Mouse (Mus musculus) lung, embryonic 14.5 days (tissue): ENCODE results near the gene Rbl1. TPM values are rescaled to one million over a fixed set of nuclear protein-coding genes. Genes with fewer than 3 reads are reported as not detected.
"Not testable (repeated sequence)": the region's sequence is repeated elsewhere in the genome, so short reads cannot be mapped to it uniquely, and the experiment has no call there.

Experiments used
- ATAC-seq: fragments of 200-750 bp; cut with Nextera tagmentation; 2 replicates; pipeline ENCODE4 v1.8.0; 2017; ENCODE audit warnings: mild to moderate bottlenecking, moderate TSS enrichment, moderate library complexity; ENCODE audit not compliant: insufficient read depth
- DNase-seq: peaks from one replicate; pipeline ENCODE4 v3.0.0-alpha.2; 2015
- H3K27ac ChIP-seq: fragments of 300-500 bp; sonication (generic); 2 replicates; pipeline ENCODE4 v1.5.1; 2014; ENCODE audit warnings: low read depth, mild to moderate bottlenecking, moderate library complexity
- H3K27me3 ChIP-seq: fragments of 300-500 bp; sonication (generic); 2 replicates; pipeline ENCODE4 v1.6.1; 2014; ENCODE audit warnings: low read length, control low read depth; ENCODE audit not compliant: insufficient read depth
- H3K36me3 ChIP-seq: fragments of 300-500 bp; sonication (generic); 2 replicates; pipeline ENCODE4 v1.6.1; 2014; ENCODE audit warnings: control low read depth; ENCODE audit not compliant: insufficient read depth
- H3K4me1 ChIP-seq: fragments of 300-500 bp; sonication (generic); 2 replicates; pipeline ENCODE4 v1.6.1; 2014; ENCODE audit warnings: antibody characterized with exemption, control low read depth; ENCODE audit not compliant: insufficient read depth
- H3K4me2 ChIP-seq: fragments of 300-500 bp; sonication (generic); 2 replicates; pipeline ENCODE4 v1.6.1; 2014; ENCODE audit warnings: mild to moderate bottlenecking
- H3K4me3 ChIP-seq: fragments of 300-500 bp; sonication (generic); 2 replicates; pipeline ENCODE4 v1.5.1; 2014; ENCODE audit warnings: low read depth, low read length
- H3K9ac ChIP-seq: fragments of 300-500 bp; sonication (generic); 2 replicates; pipeline ENCODE4 v1.6.1; 2014
- H3K9me3 ChIP-seq: fragments of 300-500 bp; sonication (generic); 2 replicates; pipeline ENCODE4 v1.6.1; 2016; ENCODE audit warnings: low read depth, low read length, control low read depth
- CTCF ChIP-seq: IDR thresholded peaks from 2 replicates; pipeline ENCODE4 v1.5.1; 2016; ENCODE audit warnings: antibody characterized with exemption, low read depth
- WGBS: fragments of 180-500 bp; shearing (Covaris S2); extraction: QIAGEN DNeasy Blood & Tissue Kit; methylation state at CpG from one replicate; pipeline ENCODE4 v1.1.7; 2014; 5-methylcytosine and 5-hydroxymethylcytosine counted together
- polyA plus RNA-seq: library from polyadenylated mRNA; unstranded; fragments of >200 nt; fragmentation: Nextera tagmentation; extraction: Ambion mirVana; gene quantifications from 2 replicates; pipeline ENCODE4 v1.2.1, GENCODE M21; 2014

The Rbl1 gene
- polyA plus RNA-seq, 1 experiment from 2014 or later: 37.3 TPM

DNA sequence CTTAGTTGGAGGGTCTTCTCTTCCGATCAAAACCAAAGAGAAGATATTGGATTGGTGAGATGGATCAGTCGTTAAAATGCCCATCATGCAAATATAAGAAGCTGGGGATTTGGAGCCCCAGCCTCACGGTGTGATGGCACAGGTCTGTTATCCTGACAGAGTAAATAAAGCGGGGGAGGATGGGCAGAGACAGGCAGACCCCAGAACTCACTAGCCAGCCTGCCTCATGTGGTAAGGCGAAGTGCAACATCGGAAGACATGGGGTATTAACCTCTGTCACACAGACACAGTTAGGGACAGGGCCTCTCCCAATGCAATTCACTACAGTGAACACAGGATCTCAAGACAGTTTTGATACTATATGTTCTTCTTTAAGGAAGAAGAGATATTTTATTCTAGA lies 33.7 kb downstream of the Rbl1 start:
- H3K4me3 ChIP-seq: no peak overlapping the region
- no peak overlapping the region for H3K9ac ChIP-seq
- no peak for ATAC-seq
- H3K4me2 ChIP-seq: no peak overlapping the region
- peaks cover 79% of the 10 kb centered on the region for H3K36me3 ChIP-seq
- no peak for DNase-seq
- no peaks in the 10 kb centered on the region for H3K9me3 ChIP-seq
- TF ChIP-seq CTCF: no peak
- no peak overlapping the region for H3K27ac ChIP-seq
- H3K4me1 ChIP-seq: no peaks in the 10 kb centered on the region
- 51% methylated on average over 6 of the region's 6 CpGs for WGBS
- H3K27me3 ChIP-seq: no peaks in the 10 kb centered on the region

DNA sequence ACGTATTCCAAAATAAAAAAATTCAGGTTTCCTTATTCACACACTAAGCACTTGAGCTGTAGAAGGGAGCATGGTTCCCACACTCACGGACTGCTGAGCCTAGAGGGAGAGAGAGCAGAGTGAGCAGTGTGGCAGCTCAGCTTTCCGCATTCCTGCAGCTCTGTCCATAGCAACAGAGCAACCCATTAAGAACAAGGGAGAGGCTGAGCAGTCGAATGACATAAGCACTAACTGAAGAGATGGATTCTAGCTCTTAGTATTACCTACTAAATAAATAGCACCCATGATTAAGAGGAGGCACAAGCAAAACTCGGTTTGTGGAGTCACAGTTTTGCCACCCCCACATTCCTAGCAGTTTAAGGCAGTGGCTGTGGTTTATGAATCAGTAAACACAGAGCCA lies 34.2 kb downstream of the Rbl1 start:
- no peak overlapping the region for H3K27ac ChIP-seq
- 37% methylated on average over 5 of the region's 5 CpGs for WGBS
- H3K36me3 ChIP-seq: peaks cover 75% of the 10 kb centered on the region
- ATAC-seq (peak; percentile 69; the same call in 1 of the 2 replicates), DNase-seq (peak; percentile 45)
- no peaks in the 10 kb centered on the region for H3K27me3 ChIP-seq
- no peak overlapping the region for H3K9ac ChIP-seq
- H3K4me3 ChIP-seq: no peak overlapping the region
- no peak overlapping the region for H3K4me2 ChIP-seq
- no peaks in the 10 kb centered on the region for H3K4me1 ChIP-seq
- no peak for TF ChIP-seq CTCF
- H3K9me3 ChIP-seq: no peaks in the 10 kb centered on the region

DNA sequence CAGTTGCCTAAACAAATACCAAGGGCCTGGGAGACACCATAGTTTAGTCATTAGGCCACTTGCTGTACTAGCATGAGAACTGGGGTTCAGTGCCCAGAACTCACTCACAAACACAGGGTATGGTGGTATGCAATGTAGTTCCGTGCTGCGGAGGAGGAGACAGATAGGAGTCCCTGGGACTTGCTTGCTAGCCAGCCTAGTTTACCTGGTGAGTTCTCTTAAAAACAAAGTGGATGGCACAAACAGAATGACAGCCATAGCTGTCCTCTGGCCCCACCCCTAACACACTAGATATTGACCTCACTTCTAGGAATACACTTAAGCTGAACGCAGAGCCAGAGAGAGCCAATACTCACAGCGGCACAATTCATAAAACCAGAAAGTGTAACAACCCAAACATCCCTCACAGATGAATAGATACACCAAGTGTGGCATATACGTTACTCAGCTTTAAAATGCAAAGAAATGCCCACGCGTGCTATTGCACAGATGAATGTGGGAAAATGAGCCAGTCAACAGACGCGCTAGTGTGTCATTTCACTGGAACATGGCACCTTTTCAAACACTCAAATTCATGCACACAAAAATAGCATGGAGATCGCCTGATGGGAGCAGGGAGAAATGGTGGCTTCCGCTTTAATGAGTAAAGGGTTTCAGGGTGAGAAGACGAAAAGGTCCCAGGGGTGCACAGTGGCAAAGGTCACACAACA lies 37.8 kb downstream of the Rbl1 start:
- H3K9me3 ChIP-seq: no peaks in the 10 kb centered on the region
- ATAC-seq (no peak), DNase-seq (no peak)
- H3K9ac ChIP-seq: no peak overlapping the region
- 91% methylated on average over 12 of the region's 12 CpGs for WGBS
- H3K27ac ChIP-seq: no peak overlapping the region
- H3K4me2 ChIP-seq: no peak overlapping the region
- H3K4me1 ChIP-seq: no peaks in the 10 kb centered on the region
- H3K4me3 ChIP-seq: no peak overlapping the region
- no peak for TF ChIP-seq CTCF
- peaks cover 61% of the 10 kb centered on the region for H3K36me3 ChIP-seq
- no peaks in the 10 kb centered on the region for H3K27me3 ChIP-seq

DNA sequence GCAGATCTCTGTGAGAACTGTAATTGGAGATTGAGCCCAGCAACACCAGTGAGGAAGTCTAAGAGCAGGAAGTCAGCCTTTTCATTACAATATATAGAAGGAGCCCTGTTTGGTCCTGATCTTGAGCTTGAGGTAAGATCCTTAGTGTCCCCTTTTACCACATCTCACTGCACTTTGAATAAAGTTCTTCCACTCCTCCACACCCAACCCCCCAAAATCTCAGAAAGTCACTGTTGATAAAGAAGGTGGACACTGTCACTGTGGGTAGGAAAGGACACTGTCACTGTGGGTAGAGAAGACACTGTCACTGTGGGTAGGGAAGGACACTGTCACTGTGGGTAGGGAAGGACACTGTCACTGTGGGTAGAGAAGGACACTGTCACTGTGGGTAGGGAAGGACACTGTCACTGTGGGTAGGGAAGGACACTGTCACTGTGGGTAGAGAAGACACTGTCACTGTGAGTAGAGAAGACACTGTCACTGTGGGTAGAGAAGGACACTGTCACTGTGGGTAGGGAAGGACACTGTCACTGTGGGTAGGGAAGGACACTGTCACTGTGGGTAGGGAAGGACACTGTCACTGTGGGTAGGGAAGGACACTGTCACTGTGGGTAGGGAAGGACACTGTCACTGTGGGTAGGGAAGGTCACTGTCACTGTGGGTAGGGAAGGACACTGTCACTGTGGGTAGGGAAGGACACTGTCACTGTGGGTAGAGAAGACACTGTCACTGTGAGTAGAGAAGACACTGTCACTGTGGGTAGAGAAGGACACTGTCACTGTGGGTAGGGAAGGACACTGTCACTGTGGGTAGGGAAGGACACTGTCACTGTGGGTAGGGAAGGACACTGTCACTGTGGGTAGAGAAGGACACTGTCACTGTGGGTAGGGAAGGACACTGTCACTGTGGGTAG lies 38.8 kb downstream of the Rbl1 start:
- peaks cover 69% of the 10 kb centered on the region for H3K36me3 ChIP-seq
- not testable (repeated sequence) for H3K4me3 ChIP-seq, H3K9ac ChIP-seq, H3K9me3 ChIP-seq, DNase-seq, ATAC-seq, H3K4me1 ChIP-seq, H3K27ac ChIP-seq, H3K4me2 ChIP-seq, H3K27me3 ChIP-seq

DNA sequence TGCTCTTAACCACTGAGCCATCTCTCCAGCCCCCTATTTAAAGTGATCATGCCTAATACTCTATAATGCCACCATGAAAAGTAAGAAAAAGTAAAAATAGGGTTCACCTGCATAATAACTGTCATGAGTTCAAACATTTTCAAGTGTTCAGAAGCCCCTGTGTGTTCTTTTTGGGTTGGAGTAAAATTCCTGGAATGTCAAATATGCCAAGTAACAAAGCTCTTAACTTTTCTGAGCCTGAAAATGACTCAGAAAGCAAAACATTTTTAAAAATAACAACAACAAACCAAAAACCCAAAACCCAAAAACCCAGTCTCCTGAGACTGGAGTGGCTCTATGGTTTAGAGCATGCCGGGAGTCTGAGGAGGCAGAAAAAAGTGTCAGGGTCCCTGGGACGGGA lies 40.2 kb downstream of the Rbl1 start:
- no peak for DNase-seq
- H3K36me3 ChIP-seq: peaks cover 70% of the 10 kb centered on the region
- H3K27me3 ChIP-seq: no peaks in the 10 kb centered on the region
- ATAC-seq: no peak
- TF ChIP-seq CTCF: no peak
- H3K9ac ChIP-seq: no peak overlapping the region
- no peaks in the 10 kb centered on the region for H3K4me1 ChIP-seq
- no peaks in the 10 kb centered on the region for H3K9me3 ChIP-seq
- H3K4me2 ChIP-seq: no peak overlapping the region
- WGBS: 93% methylated on average over 2 of the region's 2 CpGs
- no peak overlapping the region for H3K27ac ChIP-seq
- no peak overlapping the region for H3K4me3 ChIP-seq

DNA sequence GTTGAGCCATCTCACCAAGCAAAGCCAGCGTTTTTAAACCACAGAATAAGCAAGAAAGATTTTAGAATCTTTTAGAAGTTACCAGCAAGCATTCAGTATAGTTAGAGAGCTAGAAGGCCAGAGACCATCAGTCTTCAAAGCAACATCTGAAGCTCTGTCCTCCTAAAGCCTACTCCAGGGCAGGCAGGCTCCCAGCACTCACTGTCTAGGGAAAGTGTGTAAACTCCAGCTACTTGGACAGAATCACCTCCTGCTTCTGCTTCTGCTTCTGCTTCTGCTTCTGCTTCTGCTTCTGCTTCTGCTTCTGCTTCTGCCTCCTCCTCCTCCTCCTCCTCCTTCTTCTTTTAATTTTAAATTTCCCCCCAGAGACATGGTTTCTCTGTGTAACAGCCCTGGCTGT lies 48.3 kb downstream of the Rbl1 start:
- Histone ChIP-seq H3K9ac (no peak overlapping the region), H3K36me3 (peaks cover 60% of the 10 kb centered on the region), H3K4me3 (no peak overlapping the region), H3K27me3 (no peaks in the 10 kb centered on the region), H3K27ac (no peak overlapping the region), H3K4me2 (no peak overlapping the region), H3K4me1 (no peaks in the 10 kb centered on the region), H3K9me3 (no peaks in the 10 kb centered on the region)
- DNase-seq (no peak), ATAC-seq (no peak)
- 78% methylated on average over 1 of the region's 1 CpGs for WGBS
- TF ChIP-seq CTCF: no peak

DNA sequence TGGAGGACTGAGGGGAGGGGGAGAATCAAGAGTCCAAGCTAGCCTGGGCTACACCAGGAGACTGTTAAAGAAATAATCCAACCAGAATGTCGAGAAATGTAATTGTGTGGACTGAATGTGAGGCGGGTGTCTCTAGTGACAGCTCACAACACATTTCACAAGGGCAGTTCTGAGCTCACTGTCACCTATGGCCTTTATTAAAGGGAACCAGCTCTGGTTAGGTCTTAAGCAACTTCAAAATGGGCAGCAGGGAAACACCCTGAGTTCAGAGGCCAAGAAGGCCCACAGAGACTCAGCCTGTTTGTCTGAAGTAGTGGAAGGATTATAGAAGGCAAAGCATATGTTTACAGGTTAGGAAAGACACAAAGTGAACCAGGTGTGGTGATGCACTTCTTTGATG lies 51.1 kb downstream of the Rbl1 start:
- 75% methylated on average over 2 of the region's 2 CpGs for WGBS
- Histone ChIP-seq H3K36me3 (peaks cover 63% of the 10 kb centered on the region), H3K4me2 (no peak overlapping the region), H3K4me1 (no peaks in the 10 kb centered on the region), H3K9me3 (no peaks in the 10 kb centered on the region), H3K27me3 (no peaks in the 10 kb centered on the region), H3K4me3 (no peak overlapping the region), H3K9ac (no peak overlapping the region), H3K27ac (no peak overlapping the region)
- ATAC-seq: no peak
- no peak for TF ChIP-seq CTCF
- no peak for DNase-seq
